ENCODE assay signal across 11 mouse cellular contexts in the genomic region with DNA sequence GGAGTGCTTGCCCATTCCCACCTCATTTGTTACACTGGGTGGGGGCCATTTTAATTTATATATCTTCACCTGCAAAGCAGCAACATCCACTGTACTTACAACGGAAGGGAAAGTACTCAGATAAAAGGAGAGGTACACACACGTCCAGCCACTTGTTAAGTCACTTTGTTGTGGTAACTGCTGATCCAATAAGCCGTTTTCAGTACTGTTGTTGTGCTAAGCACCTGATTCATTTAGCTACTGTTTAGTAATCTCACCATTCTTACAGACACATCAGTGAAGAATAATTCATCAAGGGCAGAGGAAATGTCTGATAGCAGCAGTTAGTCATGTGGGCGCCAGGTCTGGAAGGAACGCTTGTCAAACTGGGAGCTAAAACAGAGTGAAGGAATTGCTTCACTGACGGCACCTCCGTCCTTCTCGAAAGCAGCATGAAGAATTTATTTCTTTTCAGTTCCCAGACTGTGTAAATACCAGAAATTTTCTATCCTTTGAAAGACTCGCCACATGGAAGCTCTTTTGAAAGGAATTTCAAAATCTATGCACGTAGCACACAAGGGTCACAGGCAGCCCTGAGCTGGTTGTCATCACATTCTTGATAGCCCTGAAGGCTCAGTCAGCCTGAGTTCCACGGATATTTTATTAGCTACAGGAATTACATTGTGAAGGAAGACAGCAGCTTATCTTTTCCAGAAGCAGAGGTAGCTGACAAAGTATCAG.
DNase-seq lines count a peak whose midpoint lies in the region; ATAC-seq and TF ChIP-seq lines count a peak whose summit lies in the region.
"Had no signal": no experiment of that assay in that cellular context is flagged by ENCODE, and none has a peak within 500 bp of the region (broad histone marks: within the 10 kb centered on the region; RNA-seq: fewer than 3 reads in every experiment).

No protein-coding gene starts in this region.

- no peak overlapping the region for H3K9ac ChIP-seq in forebrain, embryonic 15.5 days (replicated peaks)
- no peak overlapping the region for H3K9ac ChIP-seq in forebrain, embryonic 12.5 days
- no peak overlapping the region for H3K9ac ChIP-seq in lung, postnatal 0 days (replicated peaks; ENCODE audit: low read depth)
- H3K9ac ChIP-seq in hindbrain, embryonic 14.5 days = no peak overlapping the region
- H3K9ac ChIP-seq in neural tube, embryonic 14.5 days (replicated peaks; ENCODE audit: low read depth, low read length) = no peak overlapping the region
- H3K9ac ChIP-seq: stomach, embryonic 15.5 days had no signal

- 0 out of 2 replicates have a peak, but pooled peaks have one; percentile 7 for ATAC-seq in forebrain, embryonic 15.5 days (replicated peaks)
- no peak for ATAC-seq in forebrain, embryonic 12.5 days (ENCODE audit: low FRiP score)
- no peak for ATAC-seq in lung, postnatal 0 days
- ATAC-seq in hindbrain, embryonic 14.5 days (ENCODE audit: low FRiP score) = no peak
- ATAC-seq in neural tube, embryonic 14.5 days (ENCODE audit: low read depth) = no peak

- no peak overlapping the region for H3K27ac ChIP-seq in forebrain, embryonic 15.5 days (replicated peaks)
- no peak overlapping the region for H3K27ac ChIP-seq in forebrain, embryonic 12.5 days
- H3K27ac ChIP-seq in lung, postnatal 0 days (ENCODE audit: low read length) = no peak overlapping the region
- H3K27ac ChIP-seq in hindbrain, embryonic 14.5 days = peak overlapping the region; percentile 45; the same call in 1 of the 2 replicates
- H3K27ac ChIP-seq in neural tube, embryonic 14.5 days (ENCODE audit: low read depth, low read length) = peak overlapping the region; percentile 22; the same call in 1 of the 2 replicates
- H3K27ac ChIP-seq: stomach, embryonic 15.5 days had no signal

- no peak overlapping the region for H3K4me3 ChIP-seq in forebrain, embryonic 15.5 days
- H3K4me3 ChIP-seq in forebrain, embryonic 12.5 days (replicated peaks) = no peak overlapping the region
- H3K4me3 ChIP-seq in lung, postnatal 0 days (ENCODE audit: low read depth, low read length) = no peak overlapping the region
- H3K4me3 ChIP-seq in hindbrain, embryonic 14.5 days (replicated peaks; ENCODE audit: low read length) = no peak overlapping the region
- H3K4me3 ChIP-seq in neural tube, embryonic 14.5 days (ENCODE audit: low read depth, low read length) = no peak overlapping the region
- H3K4me3 ChIP-seq: erythroblast, embryonic 14.5 days; stomach, embryonic 15.5 days had no signal

- peak; percentile 27 for DNase-seq in lung, postnatal 0 days (ENCODE audit: low spot score)
- no peak for DNase-seq in lung, postnatal 25 days (ENCODE audit: low spot score)
- no peak for DNase-seq in hindbrain, embryonic 14.5 days (ENCODE audit: low spot score)
- no peak for DNase-seq in right cerebral cortex, postnatal 25 days
- DNase-seq in right cerebral cortex, postnatal 36 days (ENCODE audit: low spot score in 2 of 2) = no peak
- DNase-seq: lung, postnatal 36 days had no signal

- H3K36me3 ChIP-seq in forebrain, embryonic 15.5 days = no peaks in the 10 kb centered on the region
- no peaks in the 10 kb centered on the region for H3K36me3 ChIP-seq in forebrain, embryonic 12.5 days (replicated peaks)
- no peaks in the 10 kb centered on the region for H3K36me3 ChIP-seq in lung, postnatal 0 days (ENCODE audit: insufficient read depth, low read length)
- H3K36me3 ChIP-seq in hindbrain, embryonic 14.5 days (replicated peaks; ENCODE audit: control insufficient read depth, insufficient read depth) = no peaks in the 10 kb centered on the region
- no peaks in the 10 kb centered on the region for H3K36me3 ChIP-seq in neural tube, embryonic 14.5 days (ENCODE audit: control insufficient read depth, insufficient read depth, low read length)
- H3K36me3 ChIP-seq: stomach, embryonic 15.5 days had no signal

- WGBS in forebrain, embryonic 15.5 days = 44% methylated on average over 11 of the region's 11 CpGs
- 66% methylated on average over 11 of the region's 11 CpGs for WGBS in forebrain, embryonic 12.5 days
- WGBS in lung, postnatal 0 days = 21% methylated on average over 11 of the region's 11 CpGs
- 49% methylated on average over 11 of the region's 11 CpGs for WGBS in hindbrain, embryonic 14.5 days
- 48% methylated on average over 11 of the region's 11 CpGs for WGBS in neural tube, embryonic 14.5 days

- H3K4me1 ChIP-seq in forebrain, embryonic 15.5 days = peaks cover 21% of the 10 kb centered on the region
- H3K4me1 ChIP-seq in forebrain, embryonic 12.5 days = peaks cover 12% of the 10 kb centered on the region
- H3K4me1 ChIP-seq in lung, postnatal 0 days (ENCODE audit: insufficient read depth, low read depth, low read length) = no peaks in the 10 kb centered on the region; the same call in 1 of the 2 replicates
- H3K4me1 ChIP-seq in hindbrain, embryonic 14.5 days (replicated peaks; ENCODE audit: control insufficient read depth, insufficient read depth, low read length) = 0 out of 2 replicates have a peak, but pooled peaks cover 4% of the 10 kb centered on the region
- H3K4me1 ChIP-seq in neural tube, embryonic 14.5 days (ENCODE audit: control insufficient read depth, insufficient read depth, low read length) = no peaks in the 10 kb centered on the region

- TF ChIP-seq EP300 in lung, postnatal 0 days (IDR thresholded peaks at IDR 0.05) = no peak

- H3K4me2 ChIP-seq in forebrain, embryonic 15.5 days (replicated peaks) = no peak overlapping the region
- H3K4me2 ChIP-seq in forebrain, embryonic 12.5 days = no peak overlapping the region
- peak overlapping the region; percentile 14; the same call in 1 of the 2 replicates for H3K4me2 ChIP-seq in lung, postnatal 0 days (replicated peaks; ENCODE audit: low read depth, low read length)
- H3K4me2 ChIP-seq in hindbrain, embryonic 14.5 days (replicated peaks) = no peak overlapping the region
- H3K4me2 ChIP-seq in neural tube, embryonic 14.5 days (ENCODE audit: low read depth, low read length) = no peak overlapping the region
- H3K4me2 ChIP-seq: stomach, embryonic 15.5 days had no signal

- TF ChIP-seq CTCF in lung, postnatal 0 days (IDR thresholded peaks at IDR 0.05) = no peak

- no peaks in the 10 kb centered on the region for H3K9me3 ChIP-seq in forebrain, embryonic 15.5 days
- H3K9me3 ChIP-seq in forebrain, embryonic 12.5 days = no peaks in the 10 kb centered on the region
- no peaks in the 10 kb centered on the region for H3K9me3 ChIP-seq in lung, postnatal 0 days (ENCODE audit: low read length)
- H3K9me3 ChIP-seq in hindbrain, embryonic 14.5 days (ENCODE audit: control insufficient read depth, low read length) = no peaks in the 10 kb centered on the region
- no peaks in the 10 kb centered on the region for H3K9me3 ChIP-seq in neural tube, embryonic 14.5 days (ENCODE audit: control insufficient read depth, low read length)
- H3K9me3 ChIP-seq: stomach, embryonic 15.5 days had no signal

- H3K27me3 ChIP-seq in forebrain, embryonic 15.5 days = no peaks in the 10 kb centered on the region
- no peaks in the 10 kb centered on the region for H3K27me3 ChIP-seq in forebrain, embryonic 12.5 days
- H3K27me3 ChIP-seq in lung, postnatal 0 days (replicated peaks; ENCODE audit: insufficient read depth, low read length) = no peaks in the 10 kb centered on the region
- no peaks in the 10 kb centered on the region for H3K27me3 ChIP-seq in hindbrain, embryonic 14.5 days (ENCODE audit: control insufficient read depth, insufficient read depth, low read length)
- no peaks in the 10 kb centered on the region for H3K27me3 ChIP-seq in neural tube, embryonic 14.5 days (ENCODE audit: control insufficient read depth, insufficient read depth, low read length)
- H3K27me3 ChIP-seq: stomach, embryonic 15.5 days had no signal

Comparison
In these comparisons a context has a peak if more than half of its experiments do, and no peak if none do; other contexts are left out.
1. H3K27ac ChIP-seq: peak in hindbrain, embryonic 14.5 days (single experiment) and neural tube, embryonic 14.5 days (single experiment); none in forebrain, embryonic 15.5 days (single experiment), forebrain, embryonic 12.5 days (single experiment) and lung, postnatal 0 days (single experiment).